Mouse (Mus musculus) hindbrain, embryonic 16.5 days (tissue): ENCODE measurements around the gene Ptprn2. TPM values are rescaled to one million over a fixed set of nuclear protein-coding genes. Genes with fewer than 3 reads are reported as not detected.

ENCODE experiments used
- ATAC-seq: fragments of 200-750 bp; cut with Nextera tagmentation; 2 replicates; pipeline ENCODE4 v1.8.0; 2017; ENCODE audit warnings: moderate TSS enrichment, moderate library complexity
- H3K27ac ChIP-seq: fragments of 300-500 bp; sonication (generic); 2 replicates; pipeline ENCODE4 v1.5.1; 2014; ENCODE audit warnings: low read depth, mild to moderate bottlenecking, control low read depth, low read length, moderate library complexity
- H3K27me3 ChIP-seq: fragments of 300-500 bp; sonication (generic); replicated peaks from 2 replicates; pipeline ENCODE4 v1.6.1; 2014; ENCODE audit warnings: low read length; ENCODE audit not compliant: control insufficient read depth, insufficient read depth
- H3K36me3 ChIP-seq: fragments of 300-500 bp; sonication (generic); 2 replicates; pipeline ENCODE4 v1.6.1; 2014; ENCODE audit warnings: mild to moderate bottlenecking, low read length, moderate library complexity, mixed read lengths; ENCODE audit not compliant: control insufficient read depth, insufficient read depth
- H3K4me1 ChIP-seq: fragments of 300-500 bp; sonication (generic); 2 replicates; pipeline ENCODE4 v1.6.1; 2014; ENCODE audit warnings: low read depth, low read length; ENCODE audit not compliant: control insufficient read depth, insufficient read depth
- H3K4me2 ChIP-seq: fragments of 300-500 bp; sonication (generic); 2 replicates; pipeline ENCODE4 v1.6.1; 2014; ENCODE audit warnings: mild to moderate bottlenecking, low read length, control low read depth, moderate library complexity
- H3K4me3 ChIP-seq: fragments of 300-500 bp; sonication (generic); 2 replicates; pipeline ENCODE4 v1.5.1; 2014; ENCODE audit warnings: mild to moderate bottlenecking, low read length, control low read depth, moderate library complexity
- H3K9ac ChIP-seq: fragments of 300-500 bp; sonication (generic); 2 replicates; pipeline ENCODE4 v1.6.1; 2014; ENCODE audit warnings: low read depth, mild to moderate bottlenecking, control low read depth, low read length, moderate library complexity
- H3K9me3 ChIP-seq: fragments of 300-500 bp; sonication (generic); 2 replicates; pipeline ENCODE4 v1.6.1; 2014; ENCODE audit warnings: mild to moderate bottlenecking, low read length, moderate library complexity; ENCODE audit not compliant: control insufficient read depth
- WGBS: fragments of 180-500 bp; shearing (Covaris S2); extraction: QIAGEN DNeasy Blood & Tissue Kit; methylation state at CpG from one replicate; pipeline ENCODE4 v1.1.7; 2014; 5-methylcytosine and 5-hydroxymethylcytosine counted together
- polyA plus RNA-seq: library from polyadenylated mRNA; unstranded; fragments of >200 nt; fragmentation: Nextera tagmentation; extraction: Ambion mirVana; gene quantifications from 2 replicates; pipeline ENCODE4 v1.2.1, GENCODE M21; 2015

Ptprn2 gene
- polyA plus RNA-seq, 1 experiment from 2014 or later: 11.7 TPM

DNA sequence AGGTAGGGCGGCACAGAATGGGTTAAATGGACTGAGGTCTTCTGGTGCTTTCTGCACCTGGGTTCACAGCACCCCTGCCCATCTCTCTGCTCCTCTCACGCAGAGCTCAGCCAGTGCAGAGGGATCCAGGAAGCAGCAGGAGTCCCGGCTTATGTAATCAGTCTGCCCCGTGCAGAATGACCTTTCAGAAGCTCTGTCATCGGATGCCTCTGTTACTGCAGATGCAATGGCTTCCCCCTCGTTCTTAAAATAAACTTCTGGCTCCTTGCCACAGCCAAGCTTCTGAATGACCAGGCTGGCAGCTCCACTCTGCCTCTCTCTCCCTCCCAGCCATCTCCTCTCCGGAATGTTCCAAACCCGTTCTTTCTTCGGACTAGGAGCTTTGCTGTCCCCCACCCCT is 714.6 kb downstream of the Ptprn2 start:
- H3K4me2 ChIP-seq: 0 out of 2 replicates have a peak overlapping the region, but pooled peaks have one; percentile 10
- H3K4me3 ChIP-seq: no peak overlapping the region
- no peak overlapping the region for H3K9ac ChIP-seq
- H3K4me1 ChIP-seq: peaks cover 63% of the 10 kb centered on the region
- H3K36me3 ChIP-seq: no peaks in the 10 kb centered on the region
- H3K9me3 ChIP-seq: no peaks in the 10 kb centered on the region
- no peaks in the 10 kb centered on the region for H3K27me3 ChIP-seq
- peak; percentile 13; the same call in 1 of the 2 replicates for ATAC-seq
- 18% methylated on average over 9 of the region's 9 CpGs for WGBS
- H3K27ac ChIP-seq: peak overlapping the region; percentile 48; the same call in 1 of the 2 replicates

DNA sequence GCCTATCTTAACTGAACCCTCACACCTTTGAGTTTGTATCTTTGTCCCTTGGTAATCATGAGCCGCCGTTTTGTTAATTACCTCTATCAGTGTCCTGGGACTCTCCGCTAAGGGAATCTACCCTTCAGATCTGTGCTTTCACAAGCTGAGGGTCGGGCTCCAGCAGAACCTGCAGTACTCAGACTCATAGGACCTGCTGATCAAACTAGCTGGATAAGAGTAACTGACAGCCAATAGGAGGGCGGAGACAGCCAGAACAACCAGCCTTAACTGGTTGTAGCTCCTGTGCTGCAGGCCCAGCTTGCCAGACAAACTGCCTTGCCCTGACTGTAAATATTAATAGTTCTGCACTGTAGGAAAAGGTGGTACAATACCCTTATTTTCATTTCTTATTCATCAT is 715.1 kb downstream of the Ptprn2 start:
- Histone ChIP-seq H3K4me3 (no peak overlapping the region), H3K4me1 (peaks cover 60% of the 10 kb centered on the region), H3K9me3 (no peaks in the 10 kb centered on the region), H3K9ac (no peak overlapping the region), H3K27ac (peak overlapping the region; percentile 48; the same call in 1 of the 2 replicates), H3K36me3 (no peaks in the 10 kb centered on the region), H3K27me3 (no peaks in the 10 kb centered on the region), H3K4me2 (no peak overlapping the region)
- 43% methylated on average over 5 of the region's 5 CpGs for WGBS
- no peak; the same call in 1 of the 2 replicates for ATAC-seq

DNA sequence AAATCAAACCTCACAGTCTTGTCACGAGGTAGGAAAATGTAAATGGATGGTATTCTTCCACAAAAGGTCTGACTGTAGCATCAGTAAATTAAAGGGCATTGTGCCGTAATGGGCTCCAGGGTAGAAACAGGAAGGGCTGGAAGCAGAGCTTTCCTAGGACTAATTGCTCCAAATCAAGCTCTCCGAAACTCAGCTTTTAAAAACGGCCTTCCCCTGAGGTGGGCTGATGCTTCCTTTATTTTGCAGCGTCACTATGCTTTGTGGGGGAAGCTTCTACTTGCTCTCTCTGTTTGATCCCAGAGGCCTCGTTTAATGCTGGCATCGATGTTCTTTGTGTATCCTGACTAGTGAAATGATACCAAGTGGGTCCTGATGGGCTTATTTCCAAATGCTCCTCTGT is 718.0 kb downstream of the Ptprn2 start:
- Histone ChIP-seq H3K9me3 (no peaks in the 10 kb centered on the region), H3K36me3 (no peaks in the 10 kb centered on the region), H3K27me3 (no peaks in the 10 kb centered on the region), H3K4me2 (no peak overlapping the region), H3K4me1 (peaks cover 37% of the 10 kb centered on the region), H3K27ac (peak overlapping the region; percentile 37), H3K9ac (no peak overlapping the region), H3K4me3 (no peak overlapping the region)
- WGBS: 34% methylated on average over 7 of the region's 7 CpGs
- ATAC-seq: no peak

DNA sequence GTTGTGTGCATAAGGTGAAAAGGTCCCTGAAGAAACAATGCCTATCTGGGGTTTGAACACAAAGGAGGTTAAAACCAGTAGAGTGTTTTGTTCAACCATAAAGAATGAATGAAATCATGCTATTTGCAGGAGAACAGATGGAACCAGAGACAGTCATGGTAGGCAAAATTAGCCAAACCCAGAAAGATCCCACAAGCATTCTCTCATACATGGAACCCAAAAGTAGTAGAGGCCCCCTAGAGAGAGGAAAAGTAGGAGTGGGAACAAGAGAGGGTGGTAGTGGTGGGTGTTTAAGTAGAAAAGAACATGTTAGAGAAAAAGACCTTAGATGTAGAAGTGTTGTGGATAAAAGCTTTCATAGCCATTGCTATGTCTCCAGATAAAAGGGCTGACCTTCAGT is 719.4 kb downstream of the Ptprn2 start:
- no peaks in the 10 kb centered on the region for H3K36me3 ChIP-seq
- no peak overlapping the region for H3K27ac ChIP-seq
- no peak overlapping the region for H3K9ac ChIP-seq
- no peak overlapping the region for H3K4me3 ChIP-seq
- no peaks in the 10 kb centered on the region for H3K9me3 ChIP-seq
- no peaks in the 10 kb centered on the region for H3K27me3 ChIP-seq
- no peak for ATAC-seq
- H3K4me1 ChIP-seq: peaks cover 24% of the 10 kb centered on the region
- no peak overlapping the region for H3K4me2 ChIP-seq

DNA sequence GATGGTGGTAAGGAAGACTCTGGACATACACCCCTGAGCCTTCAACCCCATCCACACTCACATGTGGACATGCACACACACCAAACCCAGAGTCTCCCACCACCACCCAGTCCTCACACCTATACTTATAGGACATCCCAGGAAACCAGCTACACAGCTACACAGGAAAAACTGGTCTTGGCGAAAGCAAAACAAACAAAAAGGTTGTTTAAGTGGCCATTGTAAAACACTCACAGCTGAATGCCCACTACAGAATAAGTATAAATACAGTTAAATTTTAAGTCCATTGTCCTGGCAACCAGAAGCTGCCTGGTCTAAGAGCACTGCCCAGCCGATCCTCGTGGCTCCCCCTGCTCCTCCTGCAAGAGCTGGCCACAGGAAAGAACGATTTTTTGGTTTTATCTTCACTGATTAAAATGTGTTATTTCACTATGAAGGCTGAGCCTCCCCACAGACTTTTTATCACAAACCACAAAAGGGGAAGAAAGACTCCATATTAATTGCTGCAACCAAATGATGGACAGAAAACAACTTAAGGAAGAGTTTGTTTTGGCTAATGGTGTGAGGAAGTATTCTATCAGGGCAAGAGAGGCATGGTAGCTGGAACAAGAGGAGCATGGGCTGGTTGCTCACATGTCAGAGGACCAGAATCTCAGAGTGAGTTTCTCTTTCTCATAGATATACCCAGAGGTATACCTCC is 722.1 kb downstream of the Ptprn2 start:
- Histone ChIP-seq H3K4me3 (no peak overlapping the region), H3K9me3 (no peaks in the 10 kb centered on the region), H3K27ac (no peak overlapping the region), H3K4me2 (no peak overlapping the region), H3K27me3 (no peaks in the 10 kb centered on the region), H3K9ac (no peak overlapping the region), H3K4me1 (peaks cover 12% of the 10 kb centered on the region), H3K36me3 (0 out of 2 replicates have a peak, but pooled peaks cover under 1% of the 10 kb centered on the region)
- ATAC-seq: no peak
- WGBS: 73% methylated on average over 4 of the region's 4 CpGs

DNA sequence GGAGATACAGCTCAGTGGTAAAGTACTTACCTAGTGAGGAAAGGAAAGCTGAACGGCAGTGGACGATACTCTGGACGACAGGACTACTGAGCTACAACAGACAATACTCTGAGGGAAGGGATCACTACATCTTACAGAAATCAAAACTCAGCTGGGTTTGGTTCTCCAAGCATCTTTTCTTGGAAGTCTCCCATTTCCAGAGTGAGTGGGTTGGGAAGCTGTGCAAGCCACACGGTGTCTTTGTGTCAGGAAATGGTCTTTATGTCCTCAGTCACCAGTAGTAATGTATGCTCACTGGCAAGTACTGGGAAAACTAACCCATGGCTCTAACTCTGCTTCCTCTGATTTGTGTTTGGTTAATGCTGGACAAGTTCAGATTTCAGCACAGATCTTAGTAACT is 724.9 kb downstream of the Ptprn2 start:
- Histone ChIP-seq H3K4me2 (no peak overlapping the region), H3K9me3 (no peaks in the 10 kb centered on the region), H3K27ac (no peak overlapping the region), H3K27me3 (no peaks in the 10 kb centered on the region), H3K4me3 (no peak overlapping the region), H3K36me3 (0 out of 2 replicates have a peak, but pooled peaks cover 2% of the 10 kb centered on the region), H3K9ac (no peak overlapping the region), H3K4me1 (peaks cover 2% of the 10 kb centered on the region; the same call in 1 of the 2 replicates)
- no peak for ATAC-seq
- 85% methylated on average over 4 of the region's 4 CpGs for WGBS

DNA sequence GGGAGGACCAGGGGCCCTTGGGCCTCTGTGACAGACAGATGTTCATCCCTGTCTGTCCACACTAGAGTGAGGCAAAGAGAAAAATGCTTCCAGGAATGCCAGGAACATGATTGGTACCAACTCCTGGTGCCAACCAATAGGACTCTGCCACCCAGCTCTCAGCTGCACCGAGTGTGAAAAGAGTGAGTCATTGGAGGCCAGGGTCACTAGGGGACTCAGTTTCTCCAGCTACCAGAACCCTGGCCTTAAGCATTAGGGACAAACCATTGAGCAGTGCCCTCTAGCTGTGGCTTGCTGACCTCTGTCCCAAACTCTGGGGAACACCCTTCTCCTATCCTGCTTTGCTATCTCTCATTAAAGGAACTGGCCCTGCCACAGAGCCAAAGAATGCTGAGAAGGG is 728.0 kb downstream of the Ptprn2 start:
- 0 out of 2 replicates have a peak, but pooled peaks cover 2% of the 10 kb centered on the region for H3K36me3 ChIP-seq
- H3K4me2 ChIP-seq: no peak overlapping the region
- H3K4me3 ChIP-seq: no peak overlapping the region
- no peak for ATAC-seq
- 0 out of 2 replicates have a peak overlapping the region, but pooled peaks have one; percentile 3 for H3K27ac ChIP-seq
- no peaks in the 10 kb centered on the region for H3K27me3 ChIP-seq
- 58% methylated on average over 1 of the region's 1 CpGs for WGBS
- H3K9ac ChIP-seq: no peak overlapping the region
- H3K4me1 ChIP-seq: peaks cover 2% of the 10 kb centered on the region; the same call in 1 of the 2 replicates
- no peaks in the 10 kb centered on the region for H3K9me3 ChIP-seq

DNA sequence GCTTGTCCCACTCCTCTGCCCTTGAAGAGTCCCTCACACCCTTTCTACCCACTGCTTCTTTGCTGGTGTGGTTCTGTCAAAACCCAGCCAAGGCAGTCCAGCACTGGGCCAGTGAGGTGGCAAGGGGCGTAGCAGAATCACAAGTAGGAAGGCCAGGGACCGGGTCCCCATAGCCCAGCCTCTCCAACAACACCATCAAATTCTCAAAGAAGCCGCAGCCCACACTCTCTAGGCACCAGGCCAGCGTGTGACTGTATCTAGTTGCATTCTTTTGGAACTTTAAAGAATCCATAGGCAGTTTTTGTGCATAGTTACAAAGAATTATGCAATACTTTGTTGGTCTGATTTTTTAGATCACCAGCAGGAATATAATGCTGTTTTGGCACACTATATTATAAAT is 728.8 kb downstream of the Ptprn2 start:
- WGBS: 68% methylated on average over 4 of the region's 4 CpGs
- no peak overlapping the region for H3K4me2 ChIP-seq
- 0 out of 2 replicates have a peak, but pooled peaks cover 2% of the 10 kb centered on the region for H3K36me3 ChIP-seq
- no peak overlapping the region for H3K4me3 ChIP-seq
- H3K27me3 ChIP-seq: no peaks in the 10 kb centered on the region
- peaks cover 2% of the 10 kb centered on the region; the same call in 1 of the 2 replicates for H3K4me1 ChIP-seq
- H3K9ac ChIP-seq: no peak overlapping the region
- 0 out of 2 replicates have a peak, but pooled peaks have one; percentile 13 for ATAC-seq
- H3K9me3 ChIP-seq: no peaks in the 10 kb centered on the region
- H3K27ac ChIP-seq: no peak overlapping the region

DNA sequence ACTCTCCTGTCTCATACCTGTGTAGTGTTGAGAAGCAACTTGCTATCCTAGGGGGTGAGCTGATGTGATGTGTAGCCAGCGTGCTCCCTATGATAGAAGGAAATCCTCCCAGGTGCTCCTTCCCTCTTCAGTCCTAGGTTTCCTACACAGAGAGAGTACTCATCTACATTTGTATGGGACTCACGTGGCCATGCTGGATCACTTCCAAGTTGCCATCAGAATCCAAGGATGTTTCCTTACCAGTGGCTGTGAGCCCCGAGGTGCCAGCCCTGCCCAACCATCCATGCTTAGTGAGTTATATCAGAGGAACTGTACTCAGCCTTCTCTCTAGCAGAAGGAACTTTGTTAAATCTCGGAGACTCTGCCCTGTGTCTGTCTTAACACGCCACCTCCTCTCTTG is 729.4 kb downstream of the Ptprn2 start:
- H3K27ac ChIP-seq: no peak overlapping the region
- H3K27me3 ChIP-seq: no peaks in the 10 kb centered on the region
- peak; percentile 63; the same call in 1 of the 2 replicates for ATAC-seq
- WGBS: 59% methylated on average over 5 of the region's 5 CpGs
- H3K4me3 ChIP-seq: no peak overlapping the region
- no peaks in the 10 kb centered on the region for H3K9me3 ChIP-seq
- H3K36me3 ChIP-seq: 0 out of 2 replicates have a peak, but pooled peaks cover 2% of the 10 kb centered on the region
- H3K9ac ChIP-seq: no peak overlapping the region
- peaks cover 2% of the 10 kb centered on the region; the same call in 1 of the 2 replicates for H3K4me1 ChIP-seq
- H3K4me2 ChIP-seq: no peak overlapping the region
